Mouse (Mus musculus) embryonic facial prominence, embryonic 14.5 days (tissue): ENCODE measurements around the gene Aar2. TPM values are rescaled to one million over a fixed set of nuclear protein-coding genes. Genes with fewer than 3 reads are reported as not detected.
A peak's percentile ranks its signal among the peaks of the same experiment; 100 is the strongest.

Experiments
- ATAC-seq: fragments of 200-750 bp; cut with Nextera tagmentation; 2 replicates; pipeline ENCODE4 v1.8.0; 2017; ENCODE audit warnings: low read depth, moderate number of reproducible peaks, moderate TSS enrichment
- DNase-seq: peaks from one replicate; pipeline ENCODE4 v3.0.0-alpha.2; 2015; ENCODE audit warnings: low spot score
- H3K27ac ChIP-seq: fragments of 300-500 bp; sonication (generic); replicated peaks from 2 replicates; pipeline ENCODE4 v1.5.1; 2014; ENCODE audit warnings: low read depth, mild to moderate bottlenecking, low read length, moderate library complexity
- H3K27me3 ChIP-seq: fragments of 300-500 bp; sonication (generic); replicated peaks from 2 replicates; pipeline ENCODE4 v1.6.1; 2014; ENCODE audit warnings: low read length; ENCODE audit not compliant: control insufficient read depth, insufficient read depth
- H3K36me3 ChIP-seq: fragments of 300-500 bp; sonication (generic); 2 replicates; pipeline ENCODE4 v1.6.1; 2014; ENCODE audit warnings: low read length, mixed read lengths; ENCODE audit not compliant: control insufficient read depth, insufficient read depth
- H3K4me1 ChIP-seq: fragments of 300-500 bp; sonication (generic); 2 replicates; pipeline ENCODE4 v1.6.1; 2014; ENCODE audit warnings: antibody characterized with exemption, low read length; ENCODE audit not compliant: control insufficient read depth, insufficient read depth
- H3K4me2 ChIP-seq: fragments of 300-500 bp; sonication (generic); 2 replicates; pipeline ENCODE4 v1.6.1; 2014; ENCODE audit warnings: low read depth, mild to moderate bottlenecking, low read length, moderate library complexity, mixed read lengths
- H3K4me3 ChIP-seq: fragments of 300-500 bp; sonication (generic); 2 replicates; pipeline ENCODE4 v1.5.1; 2014; ENCODE audit warnings: low read depth, mild to moderate bottlenecking, low read length
- H3K9ac ChIP-seq: fragments of 300-500 bp; sonication (generic); 2 replicates; pipeline ENCODE4 v1.6.1; 2014; ENCODE audit warnings: low read depth, mild to moderate bottlenecking, low read length, moderate library complexity, mixed read lengths
- H3K9me3 ChIP-seq: fragments of 300-500 bp; sonication (generic); 2 replicates; pipeline ENCODE4 v1.6.1; 2016; ENCODE audit warnings: low read length; ENCODE audit not compliant: control insufficient read depth
- WGBS: fragments of 180-500 bp; shearing (Covaris S2); extraction: QIAGEN DNeasy Blood & Tissue Kit; methylation state at CpG from one replicate; pipeline ENCODE4 v1.1.7; 2014; 5-methylcytosine and 5-hydroxymethylcytosine counted together
- polyA plus RNA-seq: library from polyadenylated mRNA; unstranded; fragments of >200 nt; fragmentation: Nextera tagmentation; extraction: Ambion mirVana; gene quantifications from 2 replicates; pipeline ENCODE4 v1.2.1, GENCODE M21; 2014

Aar2 gene
- polyA plus RNA-seq, 1 experiment from 2014 or later: 34.3 TPM

GRCm38 (mm10) chr2:156576850-156577587 is 29.6 kb downstream of the Aar2 start:
- Histone ChIP-seq H3K9me3 (no peaks in the 10 kb centered on the region), H3K36me3 (no peaks in the 10 kb centered on the region), H3K4me1 (no peaks in the 10 kb centered on the region), H3K9ac (no peak overlapping the region), H3K27me3 (no peaks in the 10 kb centered on the region), H3K4me2 (no peak overlapping the region), H3K27ac (no peak overlapping the region), H3K4me3 (no peak overlapping the region)
- ATAC-seq (no peak), DNase-seq (no peak)
- 74% methylated on average over 7 of the region's 7 CpGs for WGBS

DNA sequence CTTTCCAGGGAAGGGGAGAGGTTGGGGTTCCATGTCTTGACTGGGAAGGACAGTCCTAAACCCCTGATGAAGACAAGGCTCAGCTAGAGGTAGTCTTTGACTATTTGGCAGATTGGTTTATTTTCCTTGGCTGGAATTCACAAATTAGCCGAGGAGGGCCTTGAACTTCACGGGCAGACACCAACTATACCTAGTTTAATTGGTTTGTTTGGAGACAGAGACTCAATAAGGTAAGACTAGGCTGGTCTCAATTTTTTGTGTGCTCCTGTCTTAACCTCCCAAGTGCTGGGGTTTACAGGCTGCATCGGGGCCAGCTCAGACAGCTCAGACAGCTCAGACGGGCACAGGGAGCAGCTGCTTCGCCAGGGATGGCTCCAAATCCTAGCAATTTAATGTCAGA is 33.1 kb downstream of the Aar2 start:
- DNase-seq (no peak), ATAC-seq (no peak)
- Histone ChIP-seq H3K9ac (no peak overlapping the region), H3K4me2 (no peak overlapping the region), H3K4me3 (no peak overlapping the region), H3K27ac (no peak overlapping the region), H3K36me3 (no peaks in the 10 kb centered on the region), H3K9me3 (no peaks in the 10 kb centered on the region), H3K27me3 (no peaks in the 10 kb centered on the region), H3K4me1 (no peaks in the 10 kb centered on the region; the same call in 1 of the 2 replicates)
- 66% methylated on average over 5 of the region's 5 CpGs for WGBS

DNA sequence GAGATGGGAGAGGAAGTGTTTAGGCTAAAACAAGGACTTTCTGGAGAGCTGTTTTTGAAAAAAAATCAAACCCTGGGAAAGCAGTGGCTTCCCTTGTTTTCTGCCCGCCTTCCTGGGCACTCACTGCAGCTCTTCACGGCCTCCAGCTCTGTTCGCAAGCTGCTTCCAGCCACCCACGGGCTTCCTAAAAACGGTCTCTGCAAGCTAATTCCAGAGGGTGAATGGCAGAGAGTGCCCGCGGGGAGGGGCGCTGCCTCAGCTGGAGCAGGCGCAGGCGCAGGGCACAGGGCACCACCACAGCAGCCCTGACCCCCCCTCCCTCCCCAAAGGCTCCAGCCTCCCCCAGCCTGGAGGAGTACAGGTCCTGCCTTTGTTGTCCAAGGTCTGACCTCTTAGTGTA is 33.9 kb downstream of the Aar2 start:
- no peaks in the 10 kb centered on the region for H3K36me3 ChIP-seq
- WGBS: 60% methylated on average over 10 of the region's 10 CpGs
- no peak overlapping the region for H3K4me3 ChIP-seq
- ATAC-seq (no peak), DNase-seq (no peak)
- no peak overlapping the region for H3K4me2 ChIP-seq
- H3K27ac ChIP-seq: no peak overlapping the region
- H3K27me3 ChIP-seq: no peaks in the 10 kb centered on the region
- no peak overlapping the region for H3K9ac ChIP-seq
- H3K9me3 ChIP-seq: no peaks in the 10 kb centered on the region
- H3K4me1 ChIP-seq: no peaks in the 10 kb centered on the region; the same call in 1 of the 2 replicates

GRCm38 (mm10) chr2:156582887-156583286 is 35.5 kb downstream of the Aar2 start:
- H3K9ac ChIP-seq: no peak overlapping the region
- no peak for ATAC-seq
- no peaks in the 10 kb centered on the region for H3K36me3 ChIP-seq
- no peak overlapping the region for H3K4me3 ChIP-seq
- no peaks in the 10 kb centered on the region for H3K9me3 ChIP-seq
- H3K27ac ChIP-seq: no peak overlapping the region
- H3K27me3 ChIP-seq: no peaks in the 10 kb centered on the region
- DNase-seq: no peak
- no peaks in the 10 kb centered on the region; the same call in 1 of the 2 replicates for H3K4me1 ChIP-seq
- 91% methylated on average over 10 of the region's 10 CpGs for WGBS
- no peak overlapping the region for H3K4me2 ChIP-seq

DNA sequence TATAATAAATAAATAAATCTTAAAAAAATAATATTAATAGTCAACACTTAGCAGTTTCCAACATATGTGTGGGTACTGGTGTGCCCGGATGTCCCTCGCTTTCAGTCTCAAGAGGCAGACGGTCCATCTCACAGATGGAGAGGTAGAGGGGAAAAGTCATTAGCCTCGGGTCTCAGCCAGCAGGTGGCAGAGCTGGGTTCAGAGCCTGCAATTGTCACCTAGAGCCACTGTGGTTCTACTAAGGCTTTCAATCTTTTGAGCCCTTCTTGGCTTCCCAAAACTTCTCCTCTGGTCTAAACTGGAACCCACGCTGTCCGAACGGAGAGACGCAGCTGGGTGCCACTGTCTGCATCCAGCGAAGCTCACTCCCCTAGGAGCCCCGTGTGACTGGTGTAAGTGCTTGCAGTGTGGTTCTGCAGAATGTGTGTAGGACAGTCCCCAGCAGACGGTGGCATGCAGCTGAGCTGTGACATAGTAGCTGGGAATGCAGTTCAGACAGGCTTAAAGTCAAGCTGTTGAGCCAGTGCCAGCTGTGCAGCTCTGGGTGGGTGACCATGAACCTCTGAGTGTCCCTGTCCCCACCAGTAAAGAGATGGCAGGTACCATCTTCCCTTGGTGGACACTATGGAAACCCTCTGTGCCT is 36.9 kb downstream of the Aar2 start:
- Histone ChIP-seq H3K27me3 (no peaks in the 10 kb centered on the region), H3K4me3 (no peak overlapping the region), H3K9me3 (no peaks in the 10 kb centered on the region), H3K4me1 (no peaks in the 10 kb centered on the region; the same call in 1 of the 2 replicates), H3K27ac (no peak overlapping the region), H3K4me2 (no peak overlapping the region), H3K9ac (no peak overlapping the region), H3K36me3 (no peaks in the 10 kb centered on the region)
- no peak for DNase-seq
- no peak for ATAC-seq
- WGBS: 63% methylated on average over 11 of the region's 11 CpGs

DNA sequence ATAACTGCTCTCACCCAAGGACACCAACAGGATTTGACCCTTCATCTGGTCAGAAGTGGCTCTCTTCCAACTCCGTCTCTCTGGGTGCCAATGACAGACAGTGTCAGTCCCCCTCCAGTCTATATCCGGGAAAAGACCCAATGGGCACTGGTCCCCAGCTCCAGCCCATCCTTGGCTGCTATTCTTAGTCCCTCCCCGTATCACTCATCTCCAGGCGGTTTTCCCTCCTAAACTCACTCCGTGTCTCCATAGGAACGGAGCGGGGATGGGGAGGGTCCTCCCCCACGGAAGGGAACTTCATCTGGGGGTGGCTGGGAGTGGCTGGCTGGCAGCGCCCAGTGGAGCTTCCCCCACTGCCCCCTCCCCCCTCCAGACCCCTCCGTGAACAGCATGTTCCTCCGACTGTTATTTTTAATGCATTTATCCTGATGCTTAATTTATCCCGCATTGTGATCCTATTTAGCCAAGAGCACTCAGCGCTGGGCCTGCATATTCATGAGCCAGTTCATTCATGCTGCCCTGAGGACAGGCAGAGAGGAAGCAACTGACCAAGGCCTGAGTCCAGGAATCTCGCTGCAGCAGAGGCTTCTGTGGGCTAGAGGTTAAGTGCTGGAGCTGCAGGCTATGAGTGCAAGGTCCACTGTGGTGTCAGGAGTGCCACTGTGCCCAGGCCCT is 37.5 kb downstream of the Aar2 start:
- Histone ChIP-seq H3K9ac (no peak overlapping the region), H3K9me3 (no peaks in the 10 kb centered on the region), H3K36me3 (no peaks in the 10 kb centered on the region), H3K27ac (no peak overlapping the region), H3K4me1 (no peaks in the 10 kb centered on the region; the same call in 1 of the 2 replicates), H3K4me3 (no peak overlapping the region), H3K27me3 (no peaks in the 10 kb centered on the region), H3K4me2 (no peak overlapping the region)
- 39% methylated on average over 14 of the region's 14 CpGs for WGBS
- ATAC-seq (no peak), DNase-seq (no peak)

DNA sequence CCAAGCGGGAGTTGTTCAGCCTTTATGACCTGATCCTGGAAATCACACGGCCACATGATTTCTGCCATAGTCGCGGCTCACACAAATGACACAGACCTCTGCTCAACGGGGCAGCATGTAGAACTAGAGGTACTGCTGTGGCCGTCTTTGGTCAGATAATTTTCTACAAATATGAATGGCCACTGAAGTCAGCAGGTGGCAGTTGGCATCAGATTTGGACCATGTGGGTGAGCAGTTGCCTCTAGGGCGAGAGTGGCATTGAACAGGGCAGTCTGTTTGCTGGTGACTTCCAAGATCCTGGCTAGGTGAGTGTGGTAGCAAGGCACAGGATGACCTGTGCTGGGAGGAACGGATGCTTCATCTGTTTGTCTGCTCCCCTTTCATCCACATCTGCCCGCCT is 42.1 kb downstream of the Aar2 start:
- no peaks in the 10 kb centered on the region for H3K9me3 ChIP-seq
- no peak overlapping the region for H3K27ac ChIP-seq
- DNase-seq: no peak
- H3K9ac ChIP-seq: no peak overlapping the region
- ATAC-seq: no peak
- no peak overlapping the region for H3K4me3 ChIP-seq
- no peak overlapping the region for H3K4me2 ChIP-seq
- 88% methylated on average over 9 of the region's 9 CpGs for WGBS
- H3K36me3 ChIP-seq: no peaks in the 10 kb centered on the region
- no peaks in the 10 kb centered on the region for H3K27me3 ChIP-seq
- no peaks in the 10 kb centered on the region; the same call in 1 of the 2 replicates for H3K4me1 ChIP-seq

- WGBS: 34% methylated on average over 15 of the region's 15 CpGs
- H3K27ac ChIP-seq: no peak overlapping the region
- peak; percentile 39 for DNase-seq
- H3K4me3 ChIP-seq: no peak overlapping the region
- no peak overlapping the region for H3K9ac ChIP-seq
- no peaks in the 10 kb centered on the region for H3K36me3 ChIP-seq
- peak overlapping the region; percentile 23; the same call in 1 of the 2 replicates for H3K4me2 ChIP-seq
- peaks cover 5% of the 10 kb centered on the region; the same call in 1 of the 2 replicates for H3K4me1 ChIP-seq
- no peaks in the 10 kb centered on the region for H3K9me3 ChIP-seq
- no peak for ATAC-seq
- H3K27me3 ChIP-seq: no peaks in the 10 kb centered on the region
These were observed 47.7 kb downstream of the Aar2 start for GRCm38 (mm10) chr2:156594987-156595490.
